Mouse (Mus musculus) forebrain, embryonic 14.5 days (tissue): ENCODE results near the gene Gpr132. TPM values are rescaled to one million over a fixed set of nuclear protein-coding genes. Genes with fewer than 3 reads are reported as not detected.
A peak's percentile ranks its signal among the peaks of the same experiment; 100 is the strongest.

ENCODE experiments used
- ATAC-seq: fragments of 200-750 bp; cut with Nextera tagmentation; 2 replicates; pipeline ENCODE4 v1.8.0; 2017; ENCODE audit warnings: mild to moderate bottlenecking, moderate library complexity
- DNase-seq: peaks from one replicate; pipeline ENCODE4 v3.0.0-alpha.2; 2015; ENCODE audit warnings: low spot score
- H3K27ac ChIP-seq: fragments of 300-500 bp; sonication (generic); 2 replicates; pipeline ENCODE4 v1.5.1; 2014; ENCODE audit warnings: low read depth, mild to moderate bottlenecking, control low read depth, low read length, moderate library complexity
- H3K27me3 ChIP-seq: fragments of 300-500 bp; sonication (generic); replicated peaks from 2 replicates; pipeline ENCODE4 v1.6.1; 2014; ENCODE audit warnings: low read length, control low read depth, mixed read lengths; ENCODE audit not compliant: control insufficient read depth, insufficient read depth
- H3K36me3 ChIP-seq: fragments of 300-500 bp; sonication (generic); 2 replicates; pipeline ENCODE4 v1.6.1; 2014; ENCODE audit warnings: low read length, control low read depth; ENCODE audit not compliant: control insufficient read depth, insufficient read depth
- H3K4me1 ChIP-seq: fragments of 300-500 bp; sonication (generic); 2 replicates; pipeline ENCODE4 v1.6.1; 2014; ENCODE audit warnings: antibody characterized with exemption, low read length, control low read depth; ENCODE audit not compliant: control insufficient read depth, insufficient read depth
- H3K4me2 ChIP-seq: fragments of 300-500 bp; sonication (generic); 2 replicates; pipeline ENCODE4 v1.6.1; 2014; ENCODE audit warnings: mild to moderate bottlenecking, control low read depth, low read length
- H3K4me3 ChIP-seq: fragments of 300-500 bp; sonication (generic); 2 replicates; pipeline ENCODE4 v1.5.1; 2014; ENCODE audit warnings: low read depth, low read length, control low read depth
- H3K9ac ChIP-seq: fragments of 300-500 bp; sonication (generic); 2 replicates; pipeline ENCODE4 v1.6.1; 2014; ENCODE audit warnings: mild to moderate bottlenecking, low read length, control low read depth, moderate library complexity
- H3K9me3 ChIP-seq: fragments of 300-500 bp; sonication (generic); replicated peaks from 2 replicates; pipeline ENCODE4 v1.6.1; 2016; ENCODE audit warnings: low read length, control low read depth, mixed read lengths; ENCODE audit not compliant: control insufficient read depth
- WGBS: fragments of 180-500 bp; shearing (Covaris S2); extraction: QIAGEN DNeasy Blood & Tissue Kit; methylation state at CpG from one replicate; pipeline ENCODE4 v1.1.7; 2014; 5-methylcytosine and 5-hydroxymethylcytosine counted together
- polyA plus RNA-seq: library from polyadenylated mRNA; unstranded; fragments of >200 nt; fragmentation: Nextera tagmentation; extraction: Ambion mirVana; gene quantifications from 2 replicates; pipeline ENCODE4 v1.2.1, GENCODE M21; 2014

Gene Gpr132
- polyA plus RNA-seq, 1 experiment from 2014 or later = not detected

GRCm38 (mm10) chr12:112801864-112802846, 65.9 kb downstream of the Gpr132 start, which contains the start of gene Ahnak2:
Ahnak2 (minus strand) TSS chr12:112802657.
- no peaks in the 10 kb centered on the region for H3K36me3 ChIP-seq
- H3K4me1 ChIP-seq = no peaks in the 10 kb centered on the region
- peak; percentile 61 for ATAC-seq
- no peaks in the 10 kb centered on the region for H3K9me3 ChIP-seq
- DNase-seq = peak; percentile 38
- H3K27me3 ChIP-seq = peaks cover 17% of the 10 kb centered on the region
- WGBS = 4% methylated on average over 59 of the region's 69 CpGs
- H3K4me3 ChIP-seq = peak within 1 kb of the TSS; percentile 57
- peak within 1 kb of the TSS; percentile 71 for H3K9ac ChIP-seq
- peak within 1 kb of the TSS; percentile 100 for H3K4me2 ChIP-seq
- no peak within 1 kb of the TSS for H3K27ac ChIP-seq

Other genes with a start within 250 kb of the Gpr132 start
- gene Adssl1, start 248.2 kb downstream of the Gpr132 start, polyA plus RNA-seq = 2.0 and 2.1 TPM in 2 replicates
- gene Siva1, start 223.5 kb downstream of the Gpr132 start, polyA plus RNA-seq = 94.1 and 155 TPM in 2 replicates
- 61.7 and 65.4 TPM in 2 replicates for gene Akt1, start 193.3 kb downstream of the Gpr132 start, polyA plus RNA-seq
- 1.0 and 1.8 TPM in 2 replicates for gene Zbtb42, start 189.4 kb downstream of the Gpr132 start, polyA plus RNA-seq
- gene Cep170b, start 147.8 kb downstream of the Gpr132 start, polyA plus RNA-seq = 10.3 and 15.7 TPM in 2 replicates
- gene Pld4, start 107.6 kb downstream of the Gpr132 start, polyA plus RNA-seq = 5.9 and 7.0 TPM in 2 replicates
- 0.29 and 0.51 TPM in 2 replicates for gene Ahnak2, start 65.6 kb downstream of the Gpr132 start, polyA plus RNA-seq
- 17.0 and 19.4 TPM in 2 replicates for gene Clba1, start 59.3 kb downstream of the Gpr132 start, polyA plus RNA-seq
- 101 and 112 TPM in 2 replicates for gene Cdca4, start 38.8 kb downstream of the Gpr132 start, polyA plus RNA-seq
- 5.3 and 7.5 TPM in 2 replicates for gene Jag2, start 61.5 kb upstream of the Gpr132 start, polyA plus RNA-seq
- 62.8 and 75.9 TPM in 2 replicates for gene Nudt14, start 73.9 kb upstream of the Gpr132 start, polyA plus RNA-seq
- gene Btbd6, start 108.3 kb upstream of the Gpr132 start, polyA plus RNA-seq = 35.0 and 37.5 TPM in 2 replicates
- 43.0 and 51.0 TPM in 2 replicates for gene Brf1, start 132.5 kb upstream of the Gpr132 start, polyA plus RNA-seq
- 16.1 and 21.6 TPM in 2 replicates for gene Pacs2, start 146.3 kb upstream of the Gpr132 start, polyA plus RNA-seq
- not detected in 2 replicates for gene Tex22, start 206.3 kb upstream of the Gpr132 start, polyA plus RNA-seq
- gene Mta1, start 230.1 kb upstream of the Gpr132 start, polyA plus RNA-seq = 16.6 and 18.7 TPM in 2 replicates